Mouse (Mus musculus) heart, postnatal 14 days (tissue): ENCODE measurements around the gene Olfr1211. TPM values are rescaled to one million over a fixed set of nuclear protein-coding genes. Genes with fewer than 3 reads are reported as not detected.

Experiments
- DNase-seq, 2 experiments: peaks; one replicate each; pipeline ENCODE4 v3.0.0; 2021 to 2022
- intact Hi-C: fragments of 180-260 bp; cut with DNase I; formaldehyde crosslinking; loops from one replicate; pipeline ENCODE4 v1.15.1; 2025
- long read RNA-seq, 2 experiments: library from polyadenylated mRNA; stranded (forward); transcript quantifications; one replicate each; pipeline ENCODE4 v2.0.0; 2021
- total RNA-seq, 2 experiments: library from RNA; stranded (reverse); gene quantifications; 2 replicates each; pipeline ENCODE4 v1.2.3; 2021

Olfr1211 gene
- not detected for total RNA-seq
- long read RNA-seq, experiment 1 = 0 reads
- long read RNA-seq, experiment 2 = 0 reads

- intact Hi-C loops = no loop called here
- DNase-seq = no peak
These were observed at the start of gene Olfr1211 for GRCm38 (mm10) chr2:88938011-88938410. Olfr1211 (minus strand) TSS chr2:88938111.

GRCm38 (mm10) chr2:88980181-88980580, 42.3 kb upstream of the Olfr1211 start, which contains the start of gene Gm13762:
Gm13762 (minus strand) TSS chr2:88980281.
- DNase-seq = no peak
- intact Hi-C loops = no loop called here

GRCm38 (mm10) chr2:88953669-88954068, 15.8 kb upstream of the Olfr1211 start, which contains the start of gene Olfr1212:
Olfr1212 (plus strand) TSS chr2:88953969.
- intact Hi-C loops = no loop called here

GRCm38 (mm10) chr2:88915057-88915456, 22.9 kb downstream of the Olfr1211 start, which contains the start of gene Olfr1209:
Olfr1209 (minus strand) TSS chr2:88915157.
- no peak for DNase-seq
- intact Hi-C loops = no loop called here

More at GRCm38 (mm10) chr2:88953669-88954068, 15.8 kb upstream of the Olfr1211 start, which contains the start of gene Olfr1212:
- DNase-seq = no peak

GRCm38 (mm10) chr2:88902211-88902610, 35.7 kb downstream of the Olfr1211 start, which contains the start of gene Olfr1208:
Olfr1208 (minus strand) TSS chr2:88902311.
- no peak for DNase-seq
- intact Hi-C loops = no loop called here

Other genes with a start within 250 kb of the Olfr1211 start
- not detected for gene Olfr1195, start 248.9 kb downstream of the Olfr1211 start, total RNA-seq
- not detected for gene Olfr1196, start 233.5 kb downstream of the Olfr1211 start, total RNA-seq
- gene Olfr1197, start 205.7 kb downstream of the Olfr1211 start, total RNA-seq = not detected
- gene Olfr1198, start 186.7 kb downstream of the Olfr1211 start, total RNA-seq = not detected
- not detected for gene Olfr1199, start 177.6 kb downstream of the Olfr1211 start, total RNA-seq
- not detected for gene Olfr1200, start 167.6 kb downstream of the Olfr1211 start, total RNA-seq
- gene Olfr1201, start 145.1 kb downstream of the Olfr1211 start, total RNA-seq = not detected
- gene Olfr1202, start 123.6 kb downstream of the Olfr1211 start, total RNA-seq = not detected
- gene Olfr1205, start 108.4 kb downstream of the Olfr1211 start, total RNA-seq = not detected
- not detected for gene Olfr1204, start 88.8 kb downstream of the Olfr1211 start, total RNA-seq
- gene Olfr1206, start 74.9 kb downstream of the Olfr1211 start, total RNA-seq = not detected
- not detected for gene Olfr1208, start 35.8 kb downstream of the Olfr1211 start, total RNA-seq
- not detected for gene Olfr1209, start 23.0 kb downstream of the Olfr1211 start, total RNA-seq
- not detected for gene Olfr1212, start 15.9 kb upstream of the Olfr1211 start, total RNA-seq
- not detected for gene Gm13762, start 42.2 kb upstream of the Olfr1211 start, total RNA-seq
- not detected for gene Olfr1214, start 54.5 kb upstream of the Olfr1211 start, total RNA-seq
- gene Olfr1215, start 68.9 kb upstream of the Olfr1211 start, total RNA-seq = not detected
- gene Olfr1216, start 80.2 kb upstream of the Olfr1211 start, total RNA-seq = not detected
- not detected for gene Olfr1217, start 94.0 kb upstream of the Olfr1211 start, total RNA-seq
- not detected for gene Olfr1218, start 123.1 kb upstream of the Olfr1211 start, total RNA-seq
- gene Olfr1219, start 145.4 kb upstream of the Olfr1211 start, total RNA-seq = not detected
- gene Olfr1220, start 168.7 kb upstream of the Olfr1211 start, total RNA-seq = not detected
- gene Olfr1221, start 179.2 kb upstream of the Olfr1211 start, total RNA-seq = not detected
- not detected for gene Olfr1222, start 194.9 kb upstream of the Olfr1211 start, total RNA-seq
- gene Olfr1223, start 213.4 kb upstream of the Olfr1211 start, total RNA-seq = not detected
- gene Olfr1224-ps1, start 226.0 kb upstream of the Olfr1211 start, total RNA-seq = not detected
- gene Olfr1225, start 236.6 kb upstream of the Olfr1211 start, total RNA-seq = not detected